Mouse (Mus musculus) stomach, embryonic 16.5 days (tissue): ENCODE measurements around the gene Col5a3. TPM values are rescaled to one million over a fixed set of nuclear protein-coding genes. Genes with fewer than 3 reads are reported as not detected.
"Not testable (repeated sequence)": the region's sequence is repeated elsewhere in the genome, so short reads cannot be mapped to it uniquely, and the experiment has no call there.

Experiments used
- ATAC-seq: fragments of 200-750 bp; cut with Nextera tagmentation; 2 replicates; pipeline ENCODE4 v1.8.0; 2017; ENCODE audit warnings: moderate number of reproducible peaks, moderate TSS enrichment; ENCODE audit not compliant: insufficient read depth, low FRiP score
- H3K27ac ChIP-seq: fragments of 300-500 bp; sonication (generic); 2 replicates; pipeline ENCODE4 v1.5.1; 2014; ENCODE audit warnings: low read length
- H3K27me3 ChIP-seq: fragments of 300-500 bp; sonication (generic); 2 replicates; pipeline ENCODE4 v1.6.1; 2014; ENCODE audit warnings: low read length, control low read depth, mixed read lengths; ENCODE audit not compliant: control insufficient read depth, insufficient read depth
- H3K36me3 ChIP-seq: fragments of 300-500 bp; sonication (generic); 2 replicates; pipeline ENCODE4 v1.6.1; 2014; ENCODE audit warnings: low read length; ENCODE audit not compliant: control insufficient read depth, insufficient read depth
- H3K4me1 ChIP-seq: fragments of 300-500 bp; sonication (generic); 2 replicates; pipeline ENCODE4 v1.6.1; 2014; ENCODE audit warnings: low read length, control low read depth, mixed read lengths; ENCODE audit not compliant: control insufficient read depth, insufficient read depth
- H3K4me2 ChIP-seq: fragments of 300-500 bp; sonication (generic); 2 replicates; pipeline ENCODE4 v1.6.1; 2014; ENCODE audit warnings: low read depth, low read length, mixed read lengths
- H3K4me3 ChIP-seq: fragments of 300-500 bp; sonication (generic); replicated peaks from 2 replicates; pipeline ENCODE4 v1.5.1; 2014; ENCODE audit warnings: mild to moderate bottlenecking, low read length
- H3K9ac ChIP-seq: fragments of 300-500 bp; sonication (generic); 2 replicates; pipeline ENCODE4 v1.6.1; 2014; ENCODE audit warnings: low read length
- H3K9me3 ChIP-seq: fragments of 300-500 bp; sonication (generic); replicated peaks from 2 replicates; pipeline ENCODE4 v1.6.1; 2016; ENCODE audit warnings: low read length, control low read depth; ENCODE audit not compliant: control insufficient read depth
- WGBS: fragments of 180-500 bp; shearing (Covaris S2); extraction: QIAGEN DNeasy Blood & Tissue Kit; methylation state at CpG from one replicate; pipeline ENCODE4 v1.1.7; 2014; 5-methylcytosine and 5-hydroxymethylcytosine counted together
- polyA plus RNA-seq: library from polyadenylated mRNA; unstranded; fragments of >200 nt; fragmentation: Nextera tagmentation; extraction: Ambion mirVana; gene quantifications from 2 replicates; pipeline ENCODE4 v1.2.1, GENCODE M21; 2015

Col5a3 gene
- polyA plus RNA-seq, 1 experiment from 2014 or later = 3.3 TPM

DNA sequence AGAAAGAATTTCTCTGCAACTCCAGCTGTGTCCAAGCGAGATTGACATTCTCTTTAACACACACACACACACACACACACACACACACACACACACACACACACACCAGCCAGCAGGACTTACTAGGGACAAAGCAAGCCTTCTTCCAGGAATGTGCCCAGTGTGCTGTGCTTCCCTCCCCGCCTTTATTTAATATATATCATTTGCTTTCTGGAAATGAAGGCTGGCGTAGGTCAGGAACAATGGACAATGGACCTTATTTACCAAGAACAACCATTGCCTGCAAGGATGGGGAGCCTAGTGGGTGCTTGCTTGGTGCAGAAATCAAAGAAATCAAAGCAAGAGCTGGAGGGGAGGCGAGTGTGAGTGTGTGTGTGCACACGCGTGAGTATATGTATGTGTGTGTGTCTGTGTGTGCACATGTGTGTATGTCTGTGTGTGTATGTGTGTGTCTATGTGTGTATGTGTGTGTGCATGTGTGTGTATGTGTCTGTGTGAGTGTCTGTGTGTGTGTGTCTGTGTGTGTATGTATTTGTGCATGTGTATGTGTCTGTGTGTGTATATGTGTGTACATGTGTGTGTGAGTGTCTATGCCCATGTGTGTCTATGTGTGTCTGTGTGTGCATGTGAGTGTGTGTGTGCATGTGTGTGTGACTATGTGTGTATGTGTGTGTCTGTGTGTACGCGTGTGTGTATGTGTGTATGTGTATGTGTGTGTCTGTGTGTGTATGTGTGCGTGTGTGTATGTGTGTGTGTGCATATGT is 22.5 kb upstream of the Col5a3 start:
- Histone ChIP-seq H3K9ac (no peak overlapping the region), H3K9me3 (no peaks in the 10 kb centered on the region), H3K4me1 (no peaks in the 10 kb centered on the region), H3K27me3 (no peaks in the 10 kb centered on the region), H3K4me3 (no peak overlapping the region), H3K36me3 (no peaks in the 10 kb centered on the region), H3K4me2 (no peak overlapping the region), H3K27ac (no peak overlapping the region)
- no peak for ATAC-seq
- 68% methylated on average over 9 of the region's 9 CpGs for WGBS

DNA sequence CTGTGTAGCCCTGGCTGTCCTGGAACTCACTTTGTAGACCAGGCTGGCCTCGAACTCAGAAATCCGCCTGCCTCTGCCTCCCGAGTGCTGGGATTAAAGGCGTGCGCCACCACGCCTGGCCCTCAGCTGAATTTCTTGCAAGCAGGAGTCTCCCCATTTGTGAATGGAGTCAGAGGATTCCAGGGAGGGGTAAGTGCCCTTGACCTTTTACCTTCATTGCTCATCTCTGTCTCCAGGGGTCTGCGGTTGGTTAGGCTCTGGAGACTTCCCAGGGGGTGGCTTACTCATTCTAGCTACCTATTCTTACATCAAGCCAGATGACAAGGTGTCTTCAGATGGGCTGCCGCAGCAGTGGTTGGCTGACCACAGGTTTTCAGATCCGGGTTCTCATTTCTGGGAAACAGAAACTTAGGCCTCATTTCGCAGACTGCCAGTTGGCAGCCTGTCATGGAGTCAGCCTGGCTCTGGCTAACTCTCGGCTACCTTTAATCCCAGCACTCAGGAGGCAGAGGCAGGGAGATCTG is 20.6 kb upstream of the Col5a3 start:
- H3K4me3 ChIP-seq, H3K36me3 ChIP-seq, H3K27me3 ChIP-seq, H3K4me2 ChIP-seq, ATAC-seq, H3K9me3 ChIP-seq, H3K9ac ChIP-seq, H3K27ac ChIP-seq, H3K4me1 ChIP-seq: not testable (repeated sequence)
- WGBS = 81% methylated on average over 11 of the region's 11 CpGs

DNA sequence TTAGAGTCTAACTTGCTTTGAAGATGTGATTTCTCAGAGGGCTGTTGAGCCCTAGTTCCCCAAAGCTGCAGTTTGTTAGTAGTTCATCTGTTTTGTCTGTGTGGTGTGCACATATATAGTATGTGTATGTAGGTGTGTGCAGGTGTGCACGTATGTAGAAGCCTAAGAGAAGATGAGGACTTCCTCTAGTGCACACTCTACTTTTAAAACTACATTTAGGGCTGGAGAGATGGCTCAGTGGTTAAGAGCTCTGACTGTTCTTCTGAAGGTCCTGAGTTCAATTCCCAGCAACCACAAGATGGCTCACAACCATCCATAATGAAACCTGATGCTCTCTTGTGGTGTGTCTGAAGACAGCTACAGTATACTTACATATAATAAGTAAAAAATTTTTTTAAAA is 20.0 kb upstream of the Col5a3 start:
- H3K9ac ChIP-seq = no peak overlapping the region
- peaks cover 6% of the 10 kb centered on the region; the same call in 1 of the 2 replicates for H3K4me1 ChIP-seq
- H3K9me3 ChIP-seq = no peaks in the 10 kb centered on the region
- no peak overlapping the region for H3K4me2 ChIP-seq
- ATAC-seq = no peak
- H3K36me3 ChIP-seq = no peaks in the 10 kb centered on the region
- H3K4me3 ChIP-seq = no peak overlapping the region
- 73% methylated on average over 1 of the region's 1 CpGs for WGBS
- H3K27me3 ChIP-seq = no peaks in the 10 kb centered on the region
- H3K27ac ChIP-seq = no peak overlapping the region

DNA sequence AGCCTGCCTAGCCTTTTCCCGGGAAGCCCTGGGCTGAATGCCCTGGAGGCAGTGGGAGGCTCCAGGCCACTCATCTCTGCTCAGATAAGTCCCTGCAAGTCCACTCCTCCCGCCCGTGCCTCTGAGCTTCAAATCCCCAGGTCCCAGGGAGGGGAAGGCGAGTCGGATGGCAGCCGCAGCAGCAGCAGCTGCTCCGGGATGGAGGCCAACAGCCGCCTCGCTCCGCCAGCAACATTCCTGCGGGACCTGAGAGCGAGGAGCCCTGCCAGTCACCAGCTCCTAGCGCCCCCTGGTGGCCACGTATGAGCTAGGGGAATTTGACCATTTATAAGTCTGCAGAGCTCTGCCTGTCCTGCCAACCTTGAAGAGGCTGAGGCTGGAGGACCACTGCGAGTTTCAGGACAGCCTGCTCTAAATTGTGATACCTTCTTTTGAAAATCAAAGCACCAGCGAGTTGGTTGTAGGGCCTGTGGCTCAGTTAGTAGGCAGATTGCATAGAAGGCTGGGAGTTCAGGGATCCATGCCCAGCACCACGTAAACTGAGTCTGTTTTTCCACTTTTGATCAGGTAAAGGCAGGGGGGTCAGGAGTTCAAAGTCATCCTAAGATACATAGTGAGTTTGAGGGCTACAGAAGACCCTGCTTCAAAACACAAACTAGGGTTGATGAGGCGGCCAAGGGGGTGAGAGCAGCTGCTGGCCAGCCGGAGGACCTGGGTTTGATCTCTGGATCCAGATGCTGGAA is 16.2 kb upstream of the Col5a3 start:
- Histone ChIP-seq H3K36me3 (no peaks in the 10 kb centered on the region), H3K27me3 (no peaks in the 10 kb centered on the region), H3K9ac (peak overlapping the region; percentile 34), H3K4me1 (peaks cover 6% of the 10 kb centered on the region; the same call in 1 of the 2 replicates), H3K9me3 (no peaks in the 10 kb centered on the region), H3K4me3 (no peak overlapping the region), H3K4me2 (no peak overlapping the region), H3K27ac (no peak overlapping the region; the same call in none of the 2 replicates)
- peak; percentile 86 for ATAC-seq
- WGBS = 16% methylated on average over 19 of the region's 19 CpGs

DNA sequence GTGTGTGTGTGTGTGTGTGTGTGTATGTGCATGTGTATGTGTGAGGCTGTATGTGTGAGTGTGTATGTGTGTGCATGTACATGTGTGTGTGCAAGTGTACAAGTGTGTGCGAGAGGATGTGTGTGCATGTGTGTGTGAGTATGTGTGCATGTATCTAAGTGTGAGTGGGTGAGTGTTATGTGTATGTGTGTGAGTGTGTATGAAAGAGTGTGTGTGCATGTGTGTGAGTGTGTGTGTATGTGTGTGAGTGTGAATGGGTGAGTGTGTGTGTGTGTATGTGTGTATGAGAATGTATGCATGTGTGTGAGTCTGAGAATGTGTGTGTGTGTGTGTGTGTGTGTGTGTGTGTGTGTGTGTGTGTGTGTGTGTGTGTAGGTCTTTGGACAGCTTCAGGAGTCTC is 13.3 kb upstream of the Col5a3 start:
- no peaks in the 10 kb centered on the region for H3K9me3 ChIP-seq
- WGBS = 90% methylated on average over 1 of the region's 1 CpGs

DNA sequence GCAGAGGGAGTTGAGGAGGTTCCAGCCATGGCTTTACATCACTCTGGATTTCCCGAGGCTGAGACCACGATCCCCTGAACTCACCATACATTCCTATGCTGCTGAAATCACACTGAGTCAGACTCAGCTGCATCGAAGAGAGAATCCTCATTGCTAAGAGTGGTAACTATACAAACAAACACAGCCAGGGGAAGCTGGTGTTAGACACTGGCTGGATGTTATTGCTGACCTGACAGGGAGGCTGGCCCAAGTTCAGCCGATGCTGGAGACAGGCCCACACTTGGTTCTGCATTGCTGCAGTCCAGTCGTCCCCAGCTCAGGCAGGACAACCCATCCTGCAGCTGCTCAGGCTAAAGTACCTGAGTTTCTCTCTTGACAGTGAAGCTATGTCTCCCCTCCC is 10.9 kb upstream of the Col5a3 start:
- WGBS = 43% methylated on average over 5 of the region's 5 CpGs
- Histone ChIP-seq H3K27me3 (no peaks in the 10 kb centered on the region), H3K36me3 (no peaks in the 10 kb centered on the region), H3K4me2 (no peak overlapping the region), H3K27ac (no peak overlapping the region), H3K4me3 (no peak overlapping the region), H3K9me3 (no peaks in the 10 kb centered on the region), H3K9ac (no peak overlapping the region), H3K4me1 (peaks cover 5% of the 10 kb centered on the region; the same call in 1 of the 2 replicates)
- peak; percentile 44; the same call in 1 of the 2 replicates for ATAC-seq

More for the DNA sequence above, 13.3 kb upstream of the Col5a3 start:
- ATAC-seq = no peak
- Histone ChIP-seq H3K4me2 (no peak overlapping the region), H3K36me3 (no peaks in the 10 kb centered on the region), H3K27me3 (no peaks in the 10 kb centered on the region), H3K27ac (no peak overlapping the region), H3K4me1 (peaks cover 6% of the 10 kb centered on the region; the same call in 1 of the 2 replicates), H3K9ac (no peak overlapping the region), H3K4me3 (no peak overlapping the region)

- Histone ChIP-seq H3K36me3 (no peaks in the 10 kb centered on the region), H3K9ac (no peak overlapping the region), H3K4me1 (no peaks in the 10 kb centered on the region), H3K9me3 (no peaks in the 10 kb centered on the region), H3K27ac (no peak overlapping the region), H3K27me3 (no peaks in the 10 kb centered on the region), H3K4me2 (no peak overlapping the region), H3K4me3 (no peak overlapping the region)
- 67% methylated on average over 3 of the region's 3 CpGs for WGBS
- no peak for ATAC-seq
Observed at GRCm38 (mm10) chr9:20822821-20823220, 8.0 kb upstream of the Col5a3 start.

GRCm38 (mm10) chr9:20820001-20820400 is 5.1 kb upstream of the Col5a3 start:
- no peaks in the 10 kb centered on the region for H3K36me3 ChIP-seq
- no peak for ATAC-seq
- no peaks in the 10 kb centered on the region for H3K9me3 ChIP-seq
- no peak overlapping the region for H3K4me3 ChIP-seq
- H3K4me2 ChIP-seq = no peak overlapping the region
- H3K4me1 ChIP-seq = peaks cover 1% of the 10 kb centered on the region
- no peaks in the 10 kb centered on the region; the same call in 1 of the 2 replicates for H3K27me3 ChIP-seq
- H3K9ac ChIP-seq = no peak overlapping the region
- 76% methylated on average over 5 of the region's 5 CpGs for WGBS
- H3K27ac ChIP-seq = no peak overlapping the region

DNA sequence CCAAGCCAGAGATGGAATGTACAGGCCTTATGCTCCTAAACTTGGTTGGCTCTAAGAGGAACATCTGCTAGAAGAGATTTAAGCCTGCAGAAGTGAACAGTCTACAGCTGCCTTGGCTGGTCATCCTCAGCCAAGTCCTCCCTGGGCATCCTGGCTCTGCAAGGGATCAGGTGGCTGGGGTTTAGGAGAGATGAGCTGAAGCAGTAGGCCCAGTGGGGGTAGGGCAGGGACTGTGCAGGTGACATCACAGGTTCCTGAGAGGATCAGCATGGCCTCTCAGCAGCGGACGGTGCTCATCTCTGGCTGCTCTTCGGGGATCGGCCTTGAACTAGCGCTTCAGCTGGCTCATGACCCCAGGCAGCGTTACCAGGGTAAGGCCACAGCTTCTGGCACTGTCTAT is 3.4 kb upstream of the Col5a3 start, which contains the start of gene Rdh8:
Gene Rdh8 (plus strand): TSS at position 268 of the 400 bp plus-strand sequence.
- 75% methylated on average over 6 of the region's 6 CpGs for WGBS
- no peaks in the 10 kb centered on the region for H3K36me3 ChIP-seq
- ATAC-seq = no peak
- peaks cover 3% of the 10 kb centered on the region; the same call in 1 of the 2 replicates for H3K27me3 ChIP-seq
- no peak within 1 kb of the TSS for H3K9ac ChIP-seq
- no peak within 1 kb of the TSS for H3K4me3 ChIP-seq
- peaks cover 5% of the 10 kb centered on the region for H3K4me1 ChIP-seq
- no peaks in the 10 kb centered on the region for H3K9me3 ChIP-seq
- H3K27ac ChIP-seq = no peak within 1 kb of the TSS
- H3K4me2 ChIP-seq = no peak within 1 kb of the TSS
